Mouse (Mus musculus) cerebellum, postnatal 4 days (tissue): Measurements from ENCODE around the gene Gm21976.

Experiments
- DNase-seq, 2 experiments: peaks; one replicate each; pipeline ENCODE4 v3.0.0; 2022; ENCODE audit warnings: low spot score in 2 of 2, mixed read lengths in 1 of 2

The Gm21976 gene

GRCm38 (mm10) chr13:98297883-98298482 is 18.3 kb downstream of the Gm21976 start:
- DNase-seq, result no peak

- DNase-seq, result peak; percentile 64 to 82
Observed at GRCm38 (mm10) chr13:98298833-98299758, 19.4 kb downstream of the Gm21976 start.

- DNase-seq, result no peak
Observed at GRCm38 (mm10) chr13:98305257-98305656, 25.6 kb downstream of the Gm21976 start.

- no peak for DNase-seq
Observed at GRCm38 (mm10) chr13:98306393-98306792, 26.7 kb downstream of the Gm21976 start.

GRCm38 (mm10) chr13:98306852-98307475 is 27.3 kb downstream of the Gm21976 start:
- no peak for DNase-seq

- DNase-seq, result no peak
Observed at GRCm38 (mm10) chr13:98308004-98308403, 28.3 kb downstream of the Gm21976 start.

GRCm38 (mm10) chr13:98308724-98309123 is 29.0 kb downstream of the Gm21976 start:
- no peak for DNase-seq

- no peak for DNase-seq
Observed at GRCm38 (mm10) chr13:98311597-98311996, 31.9 kb downstream of the Gm21976 start.

- DNase-seq, result no peak
Observed at GRCm38 (mm10) chr13:98313631-98314030, 33.9 kb downstream of the Gm21976 start.

- DNase-seq, result no peak
Observed at GRCm38 (mm10) chr13:98315124-98315523, 35.4 kb downstream of the Gm21976 start.

GRCm38 (mm10) chr13:98316140-98316479 is 36.4 kb downstream of the Gm21976 start:
- DNase-seq, result no peak

GRCm38 (mm10) chr13:98316480-98317245 is 37.0 kb downstream of the Gm21976 start, which contains the start of gene Btf3:
Gene Btf3, minus strand, starts transcription at chr13:98317006.
- DNase-seq, result peak; percentile 89 to 93

GRCm38 (mm10) chr13:98317246-98317677 is 37.6 kb downstream of the Gm21976 start:
- no peak for DNase-seq

- no peak for DNase-seq
Observed at GRCm38 (mm10) chr13:98317911-98318310, 38.2 kb downstream of the Gm21976 start.

GRCm38 (mm10) chr13:98325034-98325433 is 45.3 kb downstream of the Gm21976 start:
- DNase-seq, result no peak

- no peak for DNase-seq
Observed at GRCm38 (mm10) chr13:98332106-98332505, 52.4 kb downstream of the Gm21976 start.

- no peak for DNase-seq
Observed at GRCm38 (mm10) chr13:98336205-98336604, 56.5 kb downstream of the Gm21976 start.

- no peak for DNase-seq
Observed at GRCm38 (mm10) chr13:98340506-98340905, 60.8 kb downstream of the Gm21976 start.

GRCm38 (mm10) chr13:98349491-98349890 is 69.8 kb downstream of the Gm21976 start:
- DNase-seq, result no peak

GRCm38 (mm10) chr13:98351527-98351926 is 71.8 kb downstream of the Gm21976 start:
- DNase-seq, result peak; percentile 25 to 50

- no peak for DNase-seq
Observed at GRCm38 (mm10) chr13:98352381-98352975, 72.8 kb downstream of the Gm21976 start.
